Mouse (Mus musculus) hindbrain, embryonic 14.5 days (tissue): ENCODE data around the gene Hes2. TPM values are rescaled to one million over a fixed set of nuclear protein-coding genes. Genes with fewer than 3 reads are reported as not detected.

Experiments used
- ATAC-seq: fragments of 200-750 bp; cut with Nextera tagmentation; 2 replicates; pipeline ENCODE4 v1.8.0; 2017; ENCODE audit warnings: moderate number of reproducible peaks, mild to moderate bottlenecking, moderate TSS enrichment, moderate library complexity; ENCODE audit not compliant: low FRiP score
- DNase-seq: peaks from one replicate; pipeline ENCODE4 v3.0.0-alpha.2; 2015; ENCODE audit warnings: low spot score
- H3K27ac ChIP-seq: fragments of 300-500 bp; sonication (generic); 2 replicates; pipeline ENCODE4 v1.5.1; 2014; ENCODE audit warnings: mild to moderate bottlenecking, moderate library complexity
- H3K27me3 ChIP-seq: fragments of 300-500 bp; sonication (generic); 2 replicates; pipeline ENCODE4 v1.6.1; 2014; ENCODE audit warnings: mild to moderate bottlenecking, low read length, mixed read lengths; ENCODE audit not compliant: control insufficient read depth, insufficient read depth
- H3K36me3 ChIP-seq: fragments of 300-500 bp; sonication (generic); replicated peaks from 2 replicates; pipeline ENCODE4 v1.6.1; 2014; ENCODE audit not compliant: control insufficient read depth, insufficient read depth
- H3K4me1 ChIP-seq: fragments of 300-500 bp; sonication (generic); replicated peaks from 2 replicates; pipeline ENCODE4 v1.6.1; 2014; ENCODE audit warnings: antibody characterized with exemption, low read length, mixed read lengths; ENCODE audit not compliant: control insufficient read depth, insufficient read depth
- H3K4me2 ChIP-seq: fragments of 300-500 bp; sonication (generic); replicated peaks from 2 replicates; pipeline ENCODE4 v1.6.1; 2014; ENCODE audit warnings: mild to moderate bottlenecking, moderate library complexity
- H3K4me3 ChIP-seq: fragments of 300-500 bp; sonication (generic); replicated peaks from 2 replicates; pipeline ENCODE4 v1.5.1; 2014; ENCODE audit warnings: mild to moderate bottlenecking, low read length
- H3K9ac ChIP-seq: fragments of 300-500 bp; sonication (generic); 2 replicates; pipeline ENCODE4 v1.6.1; 2014
- H3K9me3 ChIP-seq: fragments of 300-500 bp; sonication (generic); 2 replicates; pipeline ENCODE4 v1.6.1; 2016; ENCODE audit warnings: low read length; ENCODE audit not compliant: control insufficient read depth
- WGBS: fragments of 180-500 bp; shearing (Covaris S2); extraction: QIAGEN DNeasy Blood & Tissue Kit; methylation state at CpG from one replicate; pipeline ENCODE4 v1.1.7; 2014; 5-methylcytosine and 5-hydroxymethylcytosine counted together
- polyA plus RNA-seq: library from polyadenylated mRNA; unstranded; fragments of >200 nt; fragmentation: Nextera tagmentation; extraction: Ambion mirVana; gene quantifications from 2 replicates; pipeline ENCODE4 v1.2.1, GENCODE M21; 2014

Gene Hes2
- polyA plus RNA-seq, 1 experiment from 2014 or later, result not detected

GRCm38 (mm10) chr4:152165036-152165931 is 6.6 kb downstream of the Hes2 start:
- no peak overlapping the region for H3K4me3 ChIP-seq
- no peak for ATAC-seq
- no peak overlapping the region for H3K4me2 ChIP-seq
- DNase-seq, result peak; percentile 67
- no peaks in the 10 kb centered on the region for H3K36me3 ChIP-seq
- no peak overlapping the region for H3K9ac ChIP-seq
- peaks cover 27% of the 10 kb centered on the region for H3K27me3 ChIP-seq
- H3K27ac ChIP-seq, result no peak overlapping the region
- WGBS, result 26% methylated on average over 22 of the region's 22 CpGs
- no peaks in the 10 kb centered on the region for H3K9me3 ChIP-seq
- H3K4me1 ChIP-seq, result no peaks in the 10 kb centered on the region

- ATAC-seq (no peak), DNase-seq (no peak)
- no peaks in the 10 kb centered on the region for H3K36me3 ChIP-seq
- no peak overlapping the region for H3K4me3 ChIP-seq
- no peak overlapping the region for H3K9ac ChIP-seq
- H3K27ac ChIP-seq, result no peak overlapping the region
- no peaks in the 10 kb centered on the region for H3K9me3 ChIP-seq
- no peaks in the 10 kb centered on the region for H3K4me1 ChIP-seq
- no peaks in the 10 kb centered on the region for H3K27me3 ChIP-seq
- WGBS, result 47% methylated on average over 8 of the region's 8 CpGs
- H3K4me2 ChIP-seq, result no peak overlapping the region
Observed at GRCm38 (mm10) chr4:152168052-152168451, 9.4 kb downstream of the Hes2 start.

GRCm38 (mm10) chr4:152169103-152169502 is 10.4 kb downstream of the Hes2 start:
- Histone ChIP-seq H3K4me3 (no peak overlapping the region), H3K9me3 (no peaks in the 10 kb centered on the region), H3K36me3 (no peaks in the 10 kb centered on the region), H3K27me3 (0 out of 2 replicates have a peak, but pooled peaks cover 7% of the 10 kb centered on the region), H3K27ac (no peak overlapping the region), H3K9ac (no peak overlapping the region), H3K4me1 (no peaks in the 10 kb centered on the region), H3K4me2 (no peak overlapping the region)
- no peak for DNase-seq
- 85% methylated on average over 7 of the region's 7 CpGs for WGBS
- ATAC-seq, result no peak

- Histone ChIP-seq H3K4me2 (no peak overlapping the region), H3K9ac (no peak overlapping the region), H3K27ac (no peak overlapping the region), H3K36me3 (no peaks in the 10 kb centered on the region), H3K9me3 (no peaks in the 10 kb centered on the region), H3K27me3 (peaks cover 18% of the 10 kb centered on the region; the same call in 1 of the 2 replicates), H3K4me1 (no peaks in the 10 kb centered on the region), H3K4me3 (no peak overlapping the region)
- DNase-seq (no peak), ATAC-seq (no peak)
- WGBS, result 87% methylated on average over 10 of the region's 10 CpGs
Observed at GRCm38 (mm10) chr4:152170286-152170685, 11.6 kb downstream of the Hes2 start.

- Histone ChIP-seq H3K4me1 (no peaks in the 10 kb centered on the region), H3K9me3 (no peaks in the 10 kb centered on the region), H3K27me3 (peaks cover 23% of the 10 kb centered on the region; the same call in 1 of the 2 replicates), H3K4me3 (no peak overlapping the region), H3K27ac (no peak overlapping the region), H3K36me3 (no peaks in the 10 kb centered on the region), H3K4me2 (no peak overlapping the region), H3K9ac (no peak overlapping the region)
- DNase-seq (no peak), ATAC-seq (no peak)
- 85% methylated on average over 6 of the region's 6 CpGs for whole genome bisulfite sequencing
Observed at GRCm38 (mm10) chr4:152171543-152171942, 12.9 kb downstream of the Hes2 start.

GRCm38 (mm10) chr4:152173041-152173440 is 14.4 kb downstream of the Hes2 start:
- Histone ChIP-seq H3K27ac (no peak overlapping the region), H3K4me2 (no peak overlapping the region), H3K9me3 (no peaks in the 10 kb centered on the region), H3K4me3 (no peak overlapping the region), H3K36me3 (no peaks in the 10 kb centered on the region), H3K9ac (no peak overlapping the region), H3K27me3 (peaks cover 23% of the 10 kb centered on the region; the same call in 1 of the 2 replicates), H3K4me1 (peaks cover 6% of the 10 kb centered on the region; the same call in 1 of the 2 replicates)
- DNase-seq, result peak; percentile 82
- no peak for ATAC-seq
- WGBS, result under 1% methylated on average over 5 of the region's 5 CpGs

GRCm38 (mm10) chr4:152173956-152174355 is 15.3 kb downstream of the Hes2 start:
- Histone ChIP-seq H3K9ac (no peak overlapping the region), H3K4me3 (no peak overlapping the region), H3K4me2 (no peak overlapping the region), H3K27ac (no peak overlapping the region), H3K36me3 (no peaks in the 10 kb centered on the region), H3K9me3 (no peaks in the 10 kb centered on the region), H3K27me3 (peaks cover 23% of the 10 kb centered on the region; the same call in 1 of the 2 replicates), H3K4me1 (peaks cover 6% of the 10 kb centered on the region; the same call in 1 of the 2 replicates)
- ATAC-seq (no peak), DNase-seq (no peak)
- WGBS, result 86% methylated on average over 9 of the region's 9 CpGs

- Histone ChIP-seq H3K27ac (no peak overlapping the region), H3K4me2 (no peak overlapping the region), H3K4me1 (peaks cover 20% of the 10 kb centered on the region; the same call in 1 of the 2 replicates), H3K36me3 (no peaks in the 10 kb centered on the region), H3K4me3 (no peak overlapping the region), H3K27me3 (peaks cover 23% of the 10 kb centered on the region; the same call in 1 of the 2 replicates), H3K9me3 (no peaks in the 10 kb centered on the region), H3K9ac (no peak overlapping the region)
- DNase-seq, result no peak
- ATAC-seq, result no peak
- WGBS, result 64% methylated on average over 3 of the region's 3 CpGs
Observed at GRCm38 (mm10) chr4:152176638-152177037, 18.0 kb downstream of the Hes2 start.

- Histone ChIP-seq H3K9me3 (no peaks in the 10 kb centered on the region), H3K27ac (peak overlapping the region; percentile 87; the same call in 1 of the 2 replicates), H3K4me3 (peak overlapping the region; percentile 86), H3K4me2 (peak overlapping the region; percentile 94), H3K4me1 (peaks cover 20% of the 10 kb centered on the region; the same call in 1 of the 2 replicates), H3K27me3 (peaks cover 23% of the 10 kb centered on the region; the same call in 1 of the 2 replicates), H3K36me3 (no peaks in the 10 kb centered on the region), H3K9ac (peak overlapping the region; percentile 82)
- DNase-seq, result no peak
- ATAC-seq, result no peak
- 72% methylated on average over 6 of the region's 6 CpGs for WGBS
Observed at GRCm38 (mm10) chr4:152177174-152177536, 18.5 kb downstream of the Hes2 start.
